Mouse (Mus musculus) liver (tissue): ENCODE results near the gene Wee2.

Source experiments
- DNase-seq: peaks from one replicate; pipeline ENCODE4 v3.0.0-alpha.2; 2020; ENCODE audit warnings: mixed read lengths

Wee2 gene

GRCm38 (mm10) chr6:40436047-40436483, 2.8 kb upstream of the Wee2 start, which contains the start of gene E330009J07Rik:
Gene E330009J07Rik, minus strand, starts transcription at chr6:40436135.
- DNase-seq = peak; percentile 78

- DNase-seq = peak; percentile 4
Measured at GRCm38 (mm10) chr6:40439731-40440130, 843 bp downstream of the Wee2 start.

GRCm38 (mm10) chr6:40441276-40441675, 2.4 kb downstream of the Wee2 start:
- no peak for DNase-seq

GRCm38 (mm10) chr6:40441755-40442154, 2.9 kb downstream of the Wee2 start:
- no peak for DNase-seq

GRCm38 (mm10) chr6:40443281-40443928, 4.5 kb downstream of the Wee2 start:
- DNase-seq = no peak

- no peak for DNase-seq
Measured at GRCm38 (mm10) chr6:40448626-40449025, 9.7 kb downstream of the Wee2 start.

- DNase-seq = no peak
Measured at GRCm38 (mm10) chr6:40454436-40455041, 15.7 kb downstream of the Wee2 start.

GRCm38 (mm10) chr6:40465710-40466109, 26.8 kb downstream of the Wee2 start:
- no peak for DNase-seq

GRCm38 (mm10) chr6:40470916-40471719, 32.2 kb downstream of the Wee2 start, which contains the start of gene Ssbp1:
Gene Ssbp1, plus strand, starts transcription at chr6:40471352.
- peak; percentile 91 for DNase-seq

- DNase-seq = no peak
Measured at GRCm38 (mm10) chr6:40471720-40472010, 32.8 kb downstream of the Wee2 start.

GRCm38 (mm10) chr6:40476132-40476531, 37.2 kb downstream of the Wee2 start:
- no peak for DNase-seq

- DNase-seq = no peak
Measured at GRCm38 (mm10) chr6:40479705-40480104, 40.8 kb downstream of the Wee2 start.

GRCm38 (mm10) chr6:40482318-40482717, 43.4 kb downstream of the Wee2 start:
- no peak for DNase-seq

- no peak for DNase-seq
Measured at GRCm38 (mm10) chr6:40490933-40491332, 52.0 kb downstream of the Wee2 start, which contains the start of gene Tas2r137. Gene Tas2r137, plus strand, starts transcription at chr6:40491233.

- no peak for DNase-seq
Measured at GRCm38 (mm10) chr6:40493229-40493628, 54.3 kb downstream of the Wee2 start, which contains the start of gene Tas2r108. Gene Tas2r108, plus strand, starts transcription at chr6:40493529.
